In the genomic region with DNA sequence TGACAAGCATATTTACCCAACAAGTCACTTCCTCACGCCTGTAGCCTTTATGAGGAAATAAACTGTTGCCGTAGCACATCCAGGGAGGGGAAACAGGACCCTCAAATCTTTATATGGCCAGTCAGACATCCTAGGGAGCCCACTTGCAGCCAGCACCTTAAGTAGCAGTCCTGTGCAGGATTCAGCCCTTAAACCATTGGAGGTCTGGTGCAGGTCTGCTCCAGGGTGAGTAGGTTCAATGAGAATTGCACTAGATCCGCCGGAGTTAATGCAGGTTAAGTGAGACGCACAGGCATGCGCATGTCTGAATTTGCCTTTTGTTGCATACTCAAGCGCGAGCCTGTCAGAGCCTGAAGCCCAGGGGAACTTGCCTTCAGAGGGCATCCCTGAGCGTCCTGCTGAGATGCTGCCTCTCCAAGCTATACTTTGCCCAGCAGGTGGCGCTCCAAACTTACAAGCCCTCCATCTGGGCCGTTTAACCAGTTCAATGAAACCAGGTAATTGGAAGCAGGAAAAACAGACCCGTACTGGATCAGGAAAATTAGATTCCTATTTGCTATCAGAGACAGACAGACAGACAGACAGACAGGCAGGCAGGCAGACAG, we compare ENCODE assay signal across 8 mouse cellular contexts. TPM values are rescaled to one million over a fixed set of nuclear protein-coding genes. Genes with fewer than 3 reads are reported as not detected.
DNase-seq lines count a peak whose midpoint lies in the region; ATAC-seq and TF ChIP-seq lines count a peak whose summit lies in the region.

No protein-coding gene starts in this region.

- 13% methylated on average over 12 of the region's 12 CpGs for WGBS in hindbrain, embryonic 16.5 days

- no peaks in the 10 kb centered on the region for H3K27me3 ChIP-seq in Patski
- H3K27me3 ChIP-seq in hindbrain, embryonic 16.5 days (replicated peaks; ENCODE audit: control insufficient read depth, insufficient read depth, low read length): no peaks in the 10 kb centered on the region

- H3K36me3 ChIP-seq in hindbrain, embryonic 16.5 days (ENCODE audit: control insufficient read depth, insufficient read depth, low read length): no peaks in the 10 kb centered on the region

- in situ Hi-C loops in Patski (cut with MboI; ENCODE audit: low pct_unique_long_range_greater_than_20kb): loop anchor here (5.0 kb wide), 2 partner anchors 135 to 170 kb away; no protein-coding TSS in a partner anchor

- peak; percentile 97 for TF ChIP-seq CTCF in Patski (IDR thresholded peaks at IDR 0.05)

- H3K4me1 ChIP-seq in hindbrain, embryonic 16.5 days (ENCODE audit: control insufficient read depth, insufficient read depth, low read depth, low read length): peaks cover 16% of the 10 kb centered on the region

- H3K4me3 ChIP-seq in hindbrain, embryonic 16.5 days (ENCODE audit: low read length): no peak overlapping the region

- H3K27ac ChIP-seq in hindbrain, embryonic 16.5 days (ENCODE audit: low read depth, low read length): peak overlapping the region; percentile 8; the same call in 1 of the 2 replicates

- peak overlapping the region; percentile 37 for H3K4me2 ChIP-seq in hindbrain, embryonic 16.5 days (ENCODE audit: low read length)

- H3K9me3 ChIP-seq in hindbrain, embryonic 16.5 days (ENCODE audit: control insufficient read depth, low read length): no peaks in the 10 kb centered on the region

- peak overlapping the region; percentile 18 for H3K9ac ChIP-seq in hindbrain, embryonic 16.5 days (ENCODE audit: low read depth, low read length)

- DNase-seq in Patski (ENCODE audit: low read depth, low spot score): no peak
- peak; percentile 86 for DNase-seq in cerebellum, adult 9-11 months
- peak; percentile 81 to 92 for DNase-seq in frontal cortex, postnatal 10 days (ENCODE audit: low spot score in 2 of 2)
- peak; percentile 84 for DNase-seq in left cerebral cortex, adult 11 months (ENCODE audit: low spot score)
- DNase-seq in lung, postnatal 4 days: peak; percentile 92 to 93
- DNase-seq in retina, postnatal 7 days (ENCODE audit: low read depth, low spot score): peak; percentile 93
- peak; percentile 88 to 91 for DNase-seq in urinary bladder, adult 18-20 months (ENCODE audit: low spot score in 2 of 2)

- POLR2A ChIA-PET in Patski (lab: Charles Lee): no interaction called here

- peak; percentile 72 for ATAC-seq in Patski
- peak; percentile 71; the same call in 1 of the 2 replicates for ATAC-seq in hindbrain, embryonic 16.5 days

- CTCF ChIA-PET in Patski (lab: Charles Lee): interaction anchor here (1.3 to 5.3 kb wide), 5 partner anchors 9 to 152 kb away, joined by 3 to 26 read pairs (median 5); no protein-coding TSS in a partner anchor

RNA-seq across cellular contexts. Expression of gene Lrrc74a, which starts 37.8 kb away (rescaled TPM):
- not detected for polyA plus RNA-seq in Patski (2021)
- not detected in 2 replicates for polyA plus RNA-seq in hindbrain, embryonic 16.5 days (2015; fragmentation: Nextera tagmentation; extraction: Ambion mirVana)

RNA-seq across cellular contexts. Expression of gene Angel1, which starts 45.7 kb away (rescaled TPM):
- polyA plus RNA-seq in Patski (2021): 4.9 TPM
- polyA plus RNA-seq in hindbrain, embryonic 16.5 days (2015; fragmentation: Nextera tagmentation; extraction: Ambion mirVana): 10.0 and 13.0 TPM in 2 replicates
